Mouse (Mus musculus): ENCODE measurements around the gene Zfp810.

- TF ChIP-seq CTCF (conservative IDR thresholded peaks at IDR 0.05; ENCODE audit: low read length) (no peak), NANOG (IDR thresholded peaks at IDR 0.05; ENCODE audit: borderline replicate concordance, low read length) (no peak)
Measured at GRCm38 (mm10) chr9:22324579-22324978, 17.1 kb upstream of the Zfp810 start.

Measured in E14TG2a.4 (cell line).